Mouse (Mus musculus) midbrain, embryonic 12.5 days (tissue): Measurements from ENCODE around the gene Cd164l2. TPM values are rescaled to one million over a fixed set of nuclear protein-coding genes. Genes with fewer than 3 reads are reported as not detected.
A peak's percentile ranks its signal among the peaks of the same experiment; 100 is the strongest.

ENCODE experiments used
- ATAC-seq: fragments of 200-750 bp; cut with Nextera tagmentation; 2 replicates; pipeline ENCODE4 v1.8.0; 2017; ENCODE audit warnings: low read depth, moderate TSS enrichment, moderate library complexity; ENCODE audit not compliant: low FRiP score
- H3K27ac ChIP-seq: fragments of 300-500 bp; sonication (generic); replicated peaks from 2 replicates; pipeline ENCODE4 v1.5.1; 2016; ENCODE audit warnings: mild to moderate bottlenecking
- H3K27me3 ChIP-seq: fragments of 300-500 bp; sonication (generic); 2 replicates; pipeline ENCODE4 v1.6.1; 2016; ENCODE audit warnings: mild to moderate bottlenecking
- H3K36me3 ChIP-seq: fragments of 300-500 bp; sonication (generic); 2 replicates; pipeline ENCODE4 v1.6.1; 2016
- H3K4me1 ChIP-seq: fragments of 300-500 bp; sonication (generic); 2 replicates; pipeline ENCODE4 v1.6.1; 2016
- H3K4me2 ChIP-seq: fragments of 300-500 bp; sonication (generic); replicated peaks from 2 replicates; pipeline ENCODE4 v1.6.1; 2016; ENCODE audit warnings: mild to moderate bottlenecking, moderate library complexity
- H3K4me3 ChIP-seq: fragments of 300-500 bp; sonication (generic); 2 replicates; pipeline ENCODE4 v1.5.1; 2016; ENCODE audit warnings: mild to moderate bottlenecking
- H3K9ac ChIP-seq: fragments of 300-500 bp; sonication (generic); replicated peaks from 2 replicates; pipeline ENCODE4 v1.6.1; 2016; ENCODE audit warnings: mild to moderate bottlenecking, moderate library complexity
- H3K9me3 ChIP-seq: fragments of 300-500 bp; sonication (generic); 2 replicates; pipeline ENCODE4 v1.6.1; 2016; ENCODE audit warnings: mild to moderate bottlenecking
- WGBS: fragments of 180-500 bp; shearing (Covaris S2); methylation state at CpG from one replicate; pipeline ENCODE4 v1.1.7; 2016; 5-methylcytosine and 5-hydroxymethylcytosine counted together
- polyA plus RNA-seq: library from polyadenylated mRNA; unstranded; fragments of >200 nt; fragmentation: Nextera tagmentation; extraction: Ambion mirVana; gene quantifications from 2 replicates; pipeline ENCODE4 v1.2.1, GENCODE M21; 2016

Cd164l2 gene
- polyA plus RNA-seq, 1 experiment from 2014 or later: 0.47 TPM

- peaks cover 98% of the 10 kb centered on the region for H3K27me3 ChIP-seq
These were observed 36.0 kb downstream of the Cd164l2 start for GRCm38 (mm10) chr4:133247806-133248449.

GRCm38 (mm10) chr4:133250609-133251008, 38.7 kb downstream of the Cd164l2 start:
- H3K27me3 ChIP-seq: peaks cover 96% of the 10 kb centered on the region

More at GRCm38 (mm10) chr4:133247806-133248449, 36.0 kb downstream of the Cd164l2 start:
- no peak for ATAC-seq
- Histone ChIP-seq H3K4me3 (no peak overlapping the region), H3K9me3 (no peaks in the 10 kb centered on the region), H3K27ac (no peak overlapping the region), H3K36me3 (no peaks in the 10 kb centered on the region), H3K4me1 (peaks cover 11% of the 10 kb centered on the region), H3K9ac (no peak overlapping the region), H3K4me2 (no peak overlapping the region)
- WGBS: 81% methylated on average over 13 of the region's 13 CpGs

GRCm38 (mm10) chr4:133251214-133251613, 39.3 kb downstream of the Cd164l2 start:
- 3% methylated on average over 31 of the region's 31 CpGs for WGBS
- no peak for ATAC-seq
- Histone ChIP-seq H3K9me3 (no peaks in the 10 kb centered on the region), H3K27me3 (peaks cover 96% of the 10 kb centered on the region), H3K27ac (no peak overlapping the region), H3K9ac (peak overlapping the region; percentile 49), H3K4me3 (peak overlapping the region; percentile 38), H3K4me1 (peaks cover 11% of the 10 kb centered on the region), H3K36me3 (no peaks in the 10 kb centered on the region), H3K4me2 (peak overlapping the region; percentile 59)

More at GRCm38 (mm10) chr4:133250609-133251008, 38.7 kb downstream of the Cd164l2 start:
- WGBS: 2% methylated on average over 21 of the region's 22 CpGs
- Histone ChIP-seq H3K9ac (peak overlapping the region; percentile 49; the same call in 1 of the 2 replicates), H3K9me3 (no peaks in the 10 kb centered on the region), H3K4me1 (peaks cover 11% of the 10 kb centered on the region), H3K36me3 (no peaks in the 10 kb centered on the region), H3K27ac (no peak overlapping the region), H3K4me3 (peak overlapping the region; percentile 38), H3K4me2 (peak overlapping the region; percentile 59)
- ATAC-seq: no peak

DNA sequence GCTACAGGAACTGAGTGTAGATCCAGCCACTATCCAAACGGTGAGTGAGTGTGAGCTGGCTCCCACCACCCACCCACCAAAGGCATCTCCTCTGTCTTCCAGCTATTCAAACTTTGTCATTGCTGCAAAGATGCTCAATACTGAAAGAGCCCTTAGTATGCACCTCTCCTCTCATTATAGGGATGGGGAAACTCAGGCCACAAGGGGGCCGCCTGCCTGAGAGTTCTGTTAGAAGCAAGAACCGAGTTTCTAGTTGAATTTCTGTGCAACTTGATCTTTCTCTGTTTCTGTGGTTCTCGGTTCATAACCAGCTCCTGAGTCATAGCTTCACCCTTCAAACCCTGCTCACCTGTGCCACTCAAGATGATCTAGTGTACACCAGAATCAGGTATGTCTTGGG, 40.2 kb downstream of the Cd164l2 start:
- Histone ChIP-seq H3K27me3 (peaks cover 96% of the 10 kb centered on the region), H3K4me3 (no peak overlapping the region), H3K4me2 (no peak overlapping the region), H3K9me3 (no peaks in the 10 kb centered on the region), H3K36me3 (no peaks in the 10 kb centered on the region), H3K9ac (no peak overlapping the region), H3K27ac (no peak overlapping the region), H3K4me1 (peaks cover 11% of the 10 kb centered on the region)
- ATAC-seq: no peak
- WGBS: 46% methylated on average over 4 of the region's 4 CpGs

- H3K4me3 ChIP-seq: no peak overlapping the region
- no peak overlapping the region for H3K9ac ChIP-seq
- WGBS: 83% methylated on average over 12 of the region's 12 CpGs
- no peaks in the 10 kb centered on the region for H3K9me3 ChIP-seq
- peaks cover 93% of the 10 kb centered on the region for H3K27me3 ChIP-seq
- no peak for ATAC-seq
- H3K36me3 ChIP-seq: no peaks in the 10 kb centered on the region
- peaks cover 11% of the 10 kb centered on the region for H3K4me1 ChIP-seq
- H3K4me2 ChIP-seq: no peak overlapping the region
- no peak overlapping the region for H3K27ac ChIP-seq
These were observed 41.5 kb downstream of the Cd164l2 start for GRCm38 (mm10) chr4:133253412-133253811.

GRCm38 (mm10) chr4:133255392-133255791, 43.5 kb downstream of the Cd164l2 start:
- Histone ChIP-seq H3K4me3 (no peak overlapping the region), H3K4me1 (peaks cover 10% of the 10 kb centered on the region), H3K27me3 (peaks cover 82% of the 10 kb centered on the region), H3K9me3 (no peaks in the 10 kb centered on the region), H3K36me3 (no peaks in the 10 kb centered on the region), H3K4me2 (no peak overlapping the region), H3K9ac (no peak overlapping the region), H3K27ac (no peak overlapping the region)
- ATAC-seq: no peak
- WGBS: 66% methylated on average over 6 of the region's 6 CpGs

DNA sequence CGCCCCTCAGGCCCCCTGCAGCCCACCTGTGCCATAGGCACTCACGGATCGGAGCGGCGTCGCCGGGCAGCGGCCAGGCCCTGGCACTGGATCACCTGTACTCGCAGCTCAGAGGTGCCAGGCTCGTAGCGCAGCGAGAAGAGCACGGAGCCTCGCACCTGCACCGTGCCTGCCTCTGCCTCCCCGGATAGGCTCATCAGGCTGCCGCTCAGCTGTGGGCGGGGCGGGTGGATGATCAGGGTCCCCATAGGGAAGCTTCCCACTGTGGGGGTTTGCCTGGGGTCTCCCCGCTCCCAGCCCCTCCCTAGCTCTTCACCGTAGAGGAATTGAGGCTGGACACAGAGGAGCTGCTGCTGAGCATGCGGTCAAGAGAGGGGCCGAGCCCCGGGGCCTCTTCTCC, 44.9 kb downstream of the Cd164l2 start:
- Histone ChIP-seq H3K4me2 (no peak overlapping the region), H3K27me3 (peaks cover 68% of the 10 kb centered on the region), H3K9me3 (no peaks in the 10 kb centered on the region), H3K27ac (no peak overlapping the region), H3K4me3 (no peak overlapping the region), H3K36me3 (no peaks in the 10 kb centered on the region), H3K9ac (no peak overlapping the region), H3K4me1 (no peaks in the 10 kb centered on the region)
- ATAC-seq: no peak
- WGBS: 16% methylated on average over 24 of the region's 24 CpGs

GRCm38 (mm10) chr4:133257230-133257629, 45.3 kb downstream of the Cd164l2 start:
- WGBS: 31% methylated on average over 12 of the region's 12 CpGs
- Histone ChIP-seq H3K4me2 (no peak overlapping the region), H3K9me3 (no peaks in the 10 kb centered on the region), H3K4me1 (no peaks in the 10 kb centered on the region), H3K9ac (no peak overlapping the region), H3K27me3 (peaks cover 63% of the 10 kb centered on the region), H3K4me3 (no peak overlapping the region), H3K36me3 (no peaks in the 10 kb centered on the region), H3K27ac (no peak overlapping the region)
- ATAC-seq: no peak

- ATAC-seq: no peak
- H3K27ac ChIP-seq: no peak overlapping the region
- 78% methylated on average over 12 of the region's 12 CpGs for WGBS
- H3K4me1 ChIP-seq: no peaks in the 10 kb centered on the region
- no peak overlapping the region for H3K4me3 ChIP-seq
- H3K27me3 ChIP-seq: peaks cover 57% of the 10 kb centered on the region
- H3K9me3 ChIP-seq: no peaks in the 10 kb centered on the region
- H3K36me3 ChIP-seq: peaks cover under 1% of the 10 kb centered on the region; the same call in 1 of the 2 replicates
- no peak overlapping the region for H3K4me2 ChIP-seq
- no peak overlapping the region for H3K9ac ChIP-seq
These were observed 46.0 kb downstream of the Cd164l2 start for GRCm38 (mm10) chr4:133257798-133258408.

GRCm38 (mm10) chr4:133261641-133262374, 49.9 kb downstream of the Cd164l2 start:
- no peak for ATAC-seq
- WGBS: 46% methylated on average over 10 of the region's 10 CpGs
- 0 out of 2 replicates have a peak, but pooled peaks cover 4% of the 10 kb centered on the region for H3K9me3 ChIP-seq

GRCm38 (mm10) chr4:133262375-133262765, 50.4 kb downstream of the Cd164l2 start:
- Histone ChIP-seq H3K9me3 (0 out of 2 replicates have a peak, but pooled peaks cover 4% of the 10 kb centered on the region), H3K36me3 (peaks cover 43% of the 10 kb centered on the region), H3K4me3 (no peak overlapping the region), H3K4me2 (no peak overlapping the region), H3K4me1 (no peaks in the 10 kb centered on the region), H3K27ac (no peak overlapping the region), H3K9ac (no peak overlapping the region), H3K27me3 (peaks cover 15% of the 10 kb centered on the region)
- 76% methylated on average over 7 of the region's 7 CpGs for WGBS
- no peak for ATAC-seq

More at GRCm38 (mm10) chr4:133261641-133262374, 49.9 kb downstream of the Cd164l2 start:
- Histone ChIP-seq H3K4me1 (no peaks in the 10 kb centered on the region), H3K4me2 (no peak overlapping the region), H3K36me3 (peaks cover 37% of the 10 kb centered on the region), H3K4me3 (no peak overlapping the region), H3K27me3 (peaks cover 21% of the 10 kb centered on the region), H3K9ac (no peak overlapping the region), H3K27ac (no peak overlapping the region)

DNA sequence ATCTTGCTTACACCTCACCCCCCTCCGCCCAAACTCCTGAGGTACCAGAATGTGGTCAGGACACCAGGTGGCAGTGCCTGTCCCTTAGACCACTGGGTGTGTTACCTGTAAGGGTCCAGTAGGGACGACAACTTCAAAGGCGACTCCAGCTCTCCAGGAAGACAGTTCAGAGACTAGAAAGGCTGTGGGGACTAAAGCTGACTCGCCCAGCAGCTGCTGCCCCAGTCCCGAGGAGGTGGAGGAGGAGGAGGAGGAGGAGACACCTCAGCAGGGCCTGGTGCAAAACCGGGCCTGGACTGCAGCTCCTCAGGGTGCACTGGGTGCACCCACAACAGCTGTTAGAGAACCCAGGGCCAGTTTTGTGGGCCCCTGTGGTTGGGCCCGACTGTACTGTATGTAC, 51.0 kb downstream of the Cd164l2 start, which contains the start of gene Sytl1:
Sytl1 (minus strand) TSS at position 232 of the 400 bp plus-strand sequence.
- Histone ChIP-seq H3K9ac (no peak within 1 kb of the TSS), H3K9me3 (0 out of 2 replicates have a peak, but pooled peaks cover 4% of the 10 kb centered on the region), H3K36me3 (peaks cover 48% of the 10 kb centered on the region), H3K4me2 (no peak within 1 kb of the TSS), H3K4me3 (no peak within 1 kb of the TSS), H3K27me3 (peaks cover 10% of the 10 kb centered on the region), H3K27ac (no peak within 1 kb of the TSS), H3K4me1 (no peaks in the 10 kb centered on the region)
- WGBS: 41% methylated on average over 7 of the region's 7 CpGs
- no peak for ATAC-seq
